Mouse (Mus musculus): ENCODE results near the gene Tnn. TPM values are rescaled to one million over a fixed set of nuclear protein-coding genes. Genes with fewer than 3 reads are reported as not detected.

Gene Tnn
- polyA plus RNA-seq, 1 experiment, result 0.12 TPM

DNA sequence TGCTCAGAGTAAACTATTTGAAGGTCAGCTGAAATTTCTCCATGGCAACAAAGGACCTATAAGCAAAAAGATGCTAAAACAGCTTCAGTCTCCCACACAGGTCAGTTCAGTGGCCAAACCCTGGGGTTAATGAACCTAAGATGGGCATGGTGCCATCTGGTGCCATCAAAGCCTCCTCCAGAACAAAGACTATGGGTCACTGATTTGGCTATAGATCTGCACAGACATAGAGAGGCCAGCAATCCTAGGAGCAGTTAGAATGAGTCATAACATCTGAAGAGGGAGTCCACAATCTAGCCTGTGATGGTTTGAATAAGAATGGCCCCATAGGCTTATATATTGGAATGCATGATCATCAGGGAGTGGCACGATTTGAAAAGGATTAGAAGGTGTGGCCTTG, 69.1 kb downstream of the Tnn start:
- DNase-seq (ENCODE audit: extremely low spot score in 1 of 2, low spot score in 1 of 2), result no peak

- no peak for DNase-seq (ENCODE audit: extremely low spot score in 1 of 2, low spot score in 1 of 2)
Observed at GRCm38 (mm10) chr1:160082647-160083046, 70.7 kb downstream of the Tnn start.

- DNase-seq (ENCODE audit: extremely low spot score in 1 of 2, low spot score in 1 of 2), result peak; percentile 71 to 93
Observed at GRCm38 (mm10) chr1:160080800-160081436, 72.5 kb downstream of the Tnn start.

DNA sequence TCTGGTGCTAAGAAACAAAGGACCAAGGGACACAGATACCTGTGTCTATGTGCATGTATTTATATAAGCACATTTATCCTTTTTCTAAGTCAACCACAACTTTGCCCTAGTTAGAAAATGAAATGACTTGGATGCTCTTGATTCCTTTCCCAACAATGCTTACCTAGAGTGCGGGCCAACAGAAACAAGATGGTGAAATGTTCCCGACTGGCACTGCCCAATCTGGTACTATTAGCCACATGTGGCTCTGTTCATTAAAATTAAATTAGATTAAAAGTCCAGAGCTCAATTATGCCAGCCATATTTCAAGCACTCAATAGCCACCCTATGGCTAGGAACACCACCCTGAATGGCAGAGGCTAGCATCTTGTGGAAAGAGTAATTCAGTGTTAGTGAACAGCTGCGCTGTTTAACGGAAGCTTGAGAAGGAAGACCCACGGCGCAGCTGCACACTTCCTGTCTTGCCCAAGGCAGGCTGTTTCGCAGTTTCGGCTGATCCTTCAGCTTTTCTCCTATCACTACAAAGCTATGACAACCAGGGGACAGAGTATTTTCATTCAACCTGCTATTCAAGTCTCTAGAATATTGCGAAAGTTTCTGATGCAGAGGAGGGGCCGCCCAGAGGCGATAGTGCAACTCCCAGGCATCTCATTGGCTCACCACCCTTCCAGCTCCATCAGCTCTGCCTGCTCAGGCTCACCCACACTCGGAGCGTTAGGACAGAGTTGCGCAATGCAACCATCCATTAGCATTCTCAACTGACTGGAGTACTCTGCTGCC, 74.3 kb downstream of the Tnn start:
- DNase-seq (ENCODE audit: extremely low spot score in 1 of 2, low spot score in 1 of 2), result no peak

- DNase-seq (ENCODE audit: extremely low spot score in 1 of 2, low spot score in 1 of 2), result no peak
Observed at GRCm38 (mm10) chr1:160064547-160065144, 88.7 kb downstream of the Tnn start.

- DNase-seq (ENCODE audit: extremely low spot score in 1 of 2, low spot score in 1 of 2), result peak in 1 of 2 experiments; percentile 31
Observed at GRCm38 (mm10) chr1:160061725-160062366, 91.5 kb downstream of the Tnn start.

GRCm38 (mm10) chr1:160061321-160061720, 92.1 kb downstream of the Tnn start:
- no peak for DNase-seq (ENCODE audit: extremely low spot score in 1 of 2, low spot score in 1 of 2)

- DNase-seq (ENCODE audit: extremely low spot score in 1 of 2, low spot score in 1 of 2), result no peak
Observed at GRCm38 (mm10) chr1:160060542-160060941, 92.8 kb downstream of the Tnn start.

GRCm38 (mm10) chr1:160059908-160060307, 93.5 kb downstream of the Tnn start:
- DNase-seq (ENCODE audit: extremely low spot score in 1 of 2, low spot score in 1 of 2), result no peak

GRCm38 (mm10) chr1:160057657-160058056, 95.7 kb downstream of the Tnn start:
- DNase-seq (ENCODE audit: extremely low spot score in 1 of 2, low spot score in 1 of 2), result no peak

DNA sequence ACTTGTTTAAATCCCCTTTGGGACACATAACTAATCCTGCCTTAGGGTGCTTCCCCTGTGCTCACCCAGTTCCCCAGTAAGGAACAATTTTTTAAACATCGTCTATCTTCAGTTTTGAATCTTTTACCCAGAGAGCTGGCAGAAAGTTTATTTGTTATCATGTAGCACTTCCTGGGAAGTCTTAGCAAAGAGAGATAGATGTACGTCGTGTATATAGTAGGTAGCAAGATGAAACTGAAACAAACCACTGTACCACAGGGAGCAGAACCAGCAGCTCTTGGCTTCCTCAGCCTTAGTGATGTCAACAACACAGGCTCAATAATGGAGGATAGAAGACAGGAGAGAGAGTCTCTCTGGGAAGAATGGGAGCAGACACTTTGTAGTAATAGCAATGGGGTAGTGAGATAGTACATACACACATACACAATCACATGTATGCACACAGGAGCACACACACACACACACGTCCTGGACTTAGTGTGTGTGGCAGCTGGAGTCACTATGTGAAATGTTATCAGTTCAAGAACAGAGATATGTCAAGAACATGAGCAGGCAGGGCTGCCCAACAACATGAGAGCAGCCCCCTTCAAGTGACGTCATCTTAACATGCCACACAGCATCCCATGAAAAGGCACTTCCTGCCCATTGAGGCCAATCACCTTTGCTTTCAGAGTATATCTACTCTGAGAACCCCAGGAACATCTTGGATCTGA, 98.9 kb downstream of the Tnn start:
- no peak for DNase-seq (ENCODE audit: extremely low spot score in 1 of 2, low spot score in 1 of 2)

- no peak for DNase-seq (ENCODE audit: extremely low spot score in 1 of 2, low spot score in 1 of 2)
Observed at GRCm38 (mm10) chr1:160053510-160054305, 99.7 kb downstream of the Tnn start.

DNA sequence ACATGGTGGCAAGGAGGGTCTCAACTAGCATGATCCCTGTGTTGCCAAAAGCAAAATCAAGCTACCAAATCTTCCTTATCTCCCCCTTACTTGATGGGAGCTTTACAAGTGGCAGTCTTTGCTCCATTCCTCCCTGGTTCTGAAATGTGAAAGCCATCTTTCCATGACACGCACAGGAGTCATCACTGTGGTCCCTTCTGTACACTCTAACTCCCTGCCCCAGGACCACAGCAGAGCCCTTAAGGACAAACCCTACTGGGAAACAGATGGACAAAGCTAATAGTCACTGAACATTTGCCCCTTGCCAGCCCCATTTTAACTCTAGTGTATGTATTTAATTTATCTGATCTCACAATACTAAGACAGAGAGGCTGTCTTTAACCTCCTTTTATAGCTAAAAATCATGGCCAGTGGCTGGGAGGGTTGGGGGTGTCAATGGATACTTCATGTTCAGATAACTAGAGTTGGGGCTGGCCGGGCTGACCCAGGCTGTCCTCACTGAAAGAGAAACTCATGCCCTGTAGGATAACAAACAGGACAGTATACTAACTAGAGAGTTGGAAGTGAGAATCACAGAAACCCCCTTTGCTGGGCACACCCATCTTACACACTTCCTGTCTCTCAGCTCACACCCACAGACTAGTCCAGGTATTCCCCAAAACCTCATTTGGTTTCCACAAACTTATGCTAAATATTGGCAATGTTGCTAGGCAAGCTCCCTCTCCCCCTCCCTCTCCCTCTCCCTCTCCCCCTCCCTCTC, 100.6 kb downstream of the Tnn start:
- no peak for DNase-seq (ENCODE audit: extremely low spot score in 1 of 2, low spot score in 1 of 2)

- peak in 1 of 2 experiments; percentile 40 for DNase-seq (ENCODE audit: extremely low spot score in 1 of 2, low spot score in 1 of 2)
Observed at GRCm38 (mm10) chr1:160050898-160051297, 102.5 kb downstream of the Tnn start.

DNA sequence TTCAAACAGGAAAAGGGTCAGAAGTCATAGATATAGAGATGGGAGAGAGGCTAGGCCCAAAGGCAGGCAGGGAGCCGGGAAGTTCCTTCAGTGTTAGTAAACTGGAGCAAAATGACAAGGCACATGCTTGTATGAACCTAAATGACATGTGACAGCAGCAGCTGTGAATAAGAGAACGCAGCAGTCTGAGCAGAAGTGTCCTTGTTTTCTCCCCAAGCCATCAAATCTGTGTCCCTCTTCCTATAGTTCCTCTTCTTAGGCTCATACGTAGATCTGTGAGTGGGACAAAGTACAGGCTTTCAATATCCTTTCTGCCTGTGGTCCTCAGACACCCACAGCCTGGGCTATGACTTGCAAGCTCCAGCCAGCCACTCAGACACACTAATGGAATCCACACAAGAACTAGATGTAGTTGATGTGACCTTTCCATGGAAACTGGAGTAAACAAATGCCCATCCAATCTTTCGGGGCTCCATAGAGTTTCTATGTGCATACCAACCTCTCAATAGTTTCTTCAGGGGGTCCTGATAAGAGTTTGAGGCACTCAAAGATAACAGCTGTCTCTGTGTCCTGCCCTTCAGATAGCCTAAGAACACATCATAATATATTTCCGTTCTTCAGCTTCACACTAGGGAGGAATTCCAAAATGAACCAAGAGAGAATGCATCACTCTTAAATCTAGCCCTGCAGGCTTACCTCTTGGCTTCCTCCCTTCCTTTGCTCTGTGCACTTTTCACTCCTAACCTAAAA, 104.1 kb downstream of the Tnn start:
- no peak for DNase-seq (ENCODE audit: extremely low spot score in 1 of 2, low spot score in 1 of 2)

GRCm38 (mm10) chr1:160047481-160047931, 105.9 kb downstream of the Tnn start:
- DNase-seq (ENCODE audit: extremely low spot score in 1 of 2, low spot score in 1 of 2), result no peak

GRCm38 (mm10) chr1:160046786-160047185, 106.6 kb downstream of the Tnn start:
- no peak for DNase-seq (ENCODE audit: extremely low spot score in 1 of 2, low spot score in 1 of 2)

DNA sequence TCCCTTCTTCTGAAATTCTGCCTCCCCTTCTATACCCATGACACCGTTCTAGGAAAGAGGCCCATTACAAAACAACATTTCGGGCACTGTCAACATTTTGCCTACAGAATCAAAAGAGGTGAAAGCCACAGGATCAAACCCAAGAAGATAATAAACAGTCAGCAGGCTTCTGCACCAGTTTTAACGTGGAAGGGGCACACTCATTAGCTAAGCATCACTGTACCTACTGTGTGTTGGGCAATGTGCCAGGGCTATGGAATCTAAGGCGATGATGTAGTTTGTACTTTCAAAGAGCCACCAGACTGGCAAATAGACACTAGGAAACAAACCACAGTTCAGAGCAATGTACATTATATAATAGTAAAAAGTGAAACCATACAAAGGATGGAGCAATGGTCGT, 107.4 kb downstream of the Tnn start:
- DNase-seq (ENCODE audit: extremely low spot score in 1 of 2, low spot score in 1 of 2), result no peak
